Mouse (Mus musculus) CH12F3 (cell line): ENCODE data around the gene 3110009E18Rik.
"Not testable (repeated sequence)": the region's sequence is repeated elsewhere in the genome, so short reads cannot be mapped to it uniquely, and the experiment has no call there.

Experiments used
- in situ Hi-C: fragments of 300-500 bp; cut with MboI; formaldehyde crosslinking; loops from 2 replicates; pipeline ENCODE4 v1.14.3; 2020; ENCODE audit warnings: low sequenced_read_pairs

3110009E18Rik gene

GRCm38 (mm10) chr1:120120969-120121811, at the start of gene 3110009E18Rik, which contains the start of gene Dbi:
TSS of gene 3110009E18Rik (plus strand) at chr1:120121187.
TSS of gene Dbi (minus strand) at chr1:120121078.
- in situ Hi-C loops, result no loop called here

DNA sequence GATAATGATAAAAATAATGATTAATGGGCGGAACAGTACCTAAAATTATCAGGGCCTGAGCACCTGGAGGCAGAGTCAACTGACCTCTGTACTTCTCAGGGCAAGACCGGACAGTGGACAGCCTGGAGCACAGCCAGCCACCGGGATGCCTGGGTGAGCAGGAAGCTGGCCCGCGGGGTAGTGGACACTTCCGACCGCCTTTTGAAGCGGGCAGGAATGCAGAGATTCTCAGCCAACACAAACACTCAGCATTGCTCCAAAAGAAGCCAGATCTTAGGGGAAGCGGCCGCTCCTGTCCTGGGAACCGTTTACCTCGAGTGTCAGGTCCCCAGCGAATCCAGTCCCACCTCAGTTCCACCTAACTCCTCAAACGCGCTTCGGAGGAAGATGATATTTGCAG, 48.1 kb upstream of the 3110009E18Rik start:
- in situ Hi-C loops, result no loop called here

DNA sequence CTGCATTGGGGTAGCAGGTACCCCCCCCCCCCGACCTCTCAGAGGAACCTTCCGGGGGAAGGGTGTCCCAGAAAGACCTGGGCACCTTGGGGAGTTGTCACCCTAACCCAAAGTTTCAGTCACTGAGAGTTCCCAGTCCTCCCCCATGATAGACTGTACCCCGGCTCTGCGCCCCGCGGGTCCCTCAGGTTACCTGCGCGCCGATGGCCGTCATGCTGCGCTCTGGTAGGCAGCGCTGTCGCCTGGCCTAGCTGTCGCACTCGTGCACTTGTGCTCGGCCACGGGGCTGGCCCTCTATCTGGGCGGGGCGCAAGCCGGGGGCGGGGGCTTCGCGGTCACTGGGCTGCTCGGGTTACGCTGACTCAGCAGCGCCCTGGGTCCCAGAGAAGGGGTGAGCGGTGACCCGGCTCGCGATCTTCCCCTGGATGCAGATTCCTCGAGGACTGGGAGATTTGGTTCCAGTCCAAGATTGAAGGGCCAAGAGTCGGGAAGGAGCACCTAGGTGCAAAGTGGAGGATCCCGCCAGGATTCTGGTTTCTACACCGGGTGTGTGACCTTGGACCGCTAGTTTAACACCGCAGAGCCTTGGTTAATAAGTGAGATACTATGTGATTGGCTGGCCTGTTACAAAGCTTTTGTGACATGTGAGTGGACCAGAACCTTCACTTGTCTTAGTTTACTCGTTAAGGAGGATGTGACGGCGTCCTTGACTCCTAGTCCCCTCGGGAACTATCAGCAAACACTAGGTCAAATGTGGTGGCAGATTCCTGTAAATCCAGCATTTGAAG, 47.3 kb upstream of the 3110009E18Rik start, which contains the start of gene Tmem37:
TSS of gene Tmem37 (minus strand) at position 556 of the 788 bp plus-strand sequence.
- in situ Hi-C loops, result no loop called here

DNA sequence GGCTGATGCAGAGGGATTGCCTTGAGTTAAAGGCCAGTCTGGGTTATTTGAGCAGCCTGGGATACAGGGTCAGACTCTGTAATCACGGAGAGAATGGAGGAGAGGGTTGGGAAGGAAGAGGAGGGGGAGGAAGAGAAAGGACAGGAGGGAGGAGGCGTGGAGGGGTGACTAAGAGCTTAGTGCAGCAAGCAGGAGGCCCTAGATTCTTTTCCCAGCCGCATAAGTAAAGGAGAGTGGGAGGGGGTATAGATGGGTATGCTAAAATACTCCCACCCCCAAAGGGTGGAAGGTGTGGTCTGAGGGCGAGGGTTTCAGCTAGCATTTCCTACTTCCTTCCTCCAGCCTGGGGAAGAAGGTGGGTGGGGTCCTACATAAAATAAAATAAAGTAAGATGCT, 46.7 kb upstream of the 3110009E18Rik start:
- in situ Hi-C loops, result no loop called here

- in situ Hi-C loops, result no loop called here
Observed at GRCm38 (mm10) chr1:120074931-120075330, 46.1 kb upstream of the 3110009E18Rik start.

DNA sequence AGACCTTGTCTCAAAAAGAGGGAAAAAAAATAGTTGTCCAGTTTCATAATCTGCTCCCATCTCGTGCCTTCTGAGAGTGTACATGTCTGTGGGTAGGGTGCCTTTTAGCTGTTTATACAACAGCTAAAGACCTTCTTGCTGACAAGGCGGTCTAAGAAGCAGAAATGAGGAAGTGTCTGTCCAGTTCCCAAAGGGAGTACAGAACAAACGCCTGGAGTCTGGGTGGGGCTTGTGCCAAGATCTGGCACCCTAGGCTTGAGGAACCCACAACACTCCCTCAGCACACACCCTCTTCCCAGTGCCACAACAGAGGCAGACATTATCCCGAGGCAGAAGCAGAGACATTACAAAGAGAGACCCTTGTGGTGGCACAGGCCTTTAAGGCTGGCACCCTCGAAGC, 45.5 kb upstream of the 3110009E18Rik start:
- in situ Hi-C loops, result no loop called here

DNA sequence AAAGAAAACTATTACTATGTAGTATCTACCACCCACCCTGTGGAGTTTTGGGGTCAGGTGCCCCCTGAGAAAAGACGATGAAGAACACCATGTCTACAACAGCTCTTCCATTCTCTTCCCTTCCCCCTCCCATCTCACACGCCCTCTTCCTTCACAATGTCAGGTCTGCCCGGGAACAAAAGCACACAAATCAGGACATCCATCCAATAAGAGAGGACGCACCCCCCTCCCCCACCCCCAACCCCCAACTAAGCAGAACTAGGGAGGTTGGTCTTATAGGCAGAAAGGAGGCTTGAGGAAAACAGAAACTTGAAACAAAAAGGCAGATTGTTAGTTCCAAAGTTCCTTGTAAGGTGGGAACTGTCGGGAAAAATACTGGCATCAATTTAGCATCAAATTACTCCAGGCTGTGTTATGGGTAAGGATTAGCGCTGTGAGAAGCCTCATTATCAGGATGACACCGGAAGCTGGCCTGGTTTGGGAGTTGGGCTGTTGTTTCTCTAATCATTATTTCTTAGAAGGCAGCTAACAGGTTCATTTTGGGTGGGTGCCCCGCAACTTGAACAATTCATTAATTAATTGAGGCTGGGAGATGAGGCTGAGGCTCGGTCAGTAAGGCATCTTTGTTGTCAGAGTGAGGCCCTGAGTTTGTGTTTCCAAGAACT, 43.1 kb upstream of the 3110009E18Rik start:
- in situ Hi-C loops, result no loop called here

DNA sequence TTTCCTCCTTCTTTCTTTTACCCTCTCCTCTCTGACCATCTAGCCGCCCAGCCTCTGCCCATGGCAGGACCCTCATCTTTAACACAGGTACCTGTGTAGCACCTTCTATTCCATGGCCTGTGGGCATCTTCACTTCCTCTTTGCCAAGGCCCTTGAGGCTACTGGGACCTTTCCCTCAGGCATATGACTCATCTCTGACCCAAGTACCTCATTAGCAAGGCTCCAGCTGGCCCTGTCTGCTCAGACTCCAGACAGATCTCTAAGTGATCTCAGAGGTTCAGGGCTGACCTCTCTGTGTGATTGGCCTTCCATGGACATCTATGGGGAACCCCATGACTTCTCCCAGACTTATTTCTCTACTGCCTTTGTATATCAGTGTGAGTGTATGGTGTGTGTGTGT, 40.4 kb upstream of the 3110009E18Rik start:
- in situ Hi-C loops, result no loop called here

DNA sequence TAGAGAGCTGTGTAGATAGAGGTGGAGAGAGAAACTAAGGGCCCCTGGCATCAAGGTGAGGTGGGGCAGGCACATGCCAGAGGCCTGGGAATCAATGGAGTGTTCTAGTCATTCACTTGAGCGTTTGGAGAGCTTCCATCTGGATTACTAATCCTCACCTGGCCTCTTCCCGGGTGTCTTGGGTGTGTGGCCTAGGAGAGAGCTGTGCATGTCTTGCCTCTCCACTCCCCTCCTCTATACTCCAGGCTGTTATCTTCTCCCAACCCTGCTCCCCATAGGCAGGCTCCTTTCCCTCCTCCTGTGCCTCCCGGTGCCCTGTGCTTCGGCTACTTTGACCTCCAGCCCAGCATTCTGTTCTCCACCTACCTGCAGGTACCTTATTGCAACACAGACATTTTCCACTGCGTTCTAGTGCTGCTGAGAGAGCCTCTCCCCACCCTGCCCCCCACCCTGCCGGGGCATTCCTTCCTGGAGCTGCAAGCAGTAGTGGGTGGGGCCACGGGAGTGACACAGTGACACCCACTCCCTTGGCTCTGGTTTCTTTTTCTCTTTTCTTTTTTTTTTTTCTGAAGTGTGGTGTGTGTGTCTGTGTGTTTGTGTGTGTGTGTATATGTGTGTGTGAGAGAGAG, 37.9 kb upstream of the 3110009E18Rik start:
- in situ Hi-C loops, result no loop called here

- in situ Hi-C loops, result no loop called here
Observed at GRCm38 (mm10) chr1:120083921-120084517, 37.0 kb upstream of the 3110009E18Rik start.

DNA sequence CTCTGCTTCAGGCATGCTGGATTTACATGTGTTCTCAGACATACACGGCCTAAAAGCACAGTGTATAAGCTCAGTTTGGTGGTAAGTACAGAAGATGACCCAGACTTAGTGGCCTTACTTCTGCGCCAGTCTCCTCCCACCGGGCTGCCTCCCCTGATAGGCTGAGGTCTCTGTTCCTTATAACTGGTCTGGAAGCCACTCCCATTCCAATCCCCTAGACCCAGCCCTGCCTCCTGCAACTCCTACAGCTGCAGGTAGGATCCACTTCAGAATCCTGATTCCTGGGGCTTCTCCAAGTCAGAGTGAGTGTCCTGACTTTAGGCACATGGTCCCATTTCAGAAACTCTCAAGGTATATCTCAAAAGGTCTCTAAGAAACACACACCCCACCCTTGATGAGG, 35.3 kb upstream of the 3110009E18Rik start:
- in situ Hi-C loops, result no loop called here

DNA sequence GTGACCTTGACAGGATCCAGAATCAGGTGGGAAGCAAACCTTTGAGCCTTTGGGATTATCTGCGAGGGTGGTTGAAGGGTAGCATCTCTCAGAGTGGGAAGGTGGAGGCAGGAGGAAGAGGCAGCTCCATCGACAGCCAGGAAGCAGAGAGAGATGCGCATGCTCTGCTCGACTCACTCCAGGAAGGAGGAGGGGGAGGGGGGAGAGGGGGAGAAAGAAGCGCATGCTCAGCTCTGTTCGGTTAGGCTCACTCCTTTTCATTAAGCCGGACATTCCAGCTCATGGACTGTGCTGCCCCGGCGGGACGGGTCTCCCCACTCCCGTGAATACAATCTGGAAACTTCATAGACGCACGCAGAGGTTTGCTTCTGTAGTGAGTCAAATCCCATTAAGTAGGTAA, 34.3 kb upstream of the 3110009E18Rik start:
- in situ Hi-C loops, result no loop called here

- in situ Hi-C loops, result no loop called here
Observed at GRCm38 (mm10) chr1:120089180-120089579, 31.8 kb upstream of the 3110009E18Rik start.

DNA sequence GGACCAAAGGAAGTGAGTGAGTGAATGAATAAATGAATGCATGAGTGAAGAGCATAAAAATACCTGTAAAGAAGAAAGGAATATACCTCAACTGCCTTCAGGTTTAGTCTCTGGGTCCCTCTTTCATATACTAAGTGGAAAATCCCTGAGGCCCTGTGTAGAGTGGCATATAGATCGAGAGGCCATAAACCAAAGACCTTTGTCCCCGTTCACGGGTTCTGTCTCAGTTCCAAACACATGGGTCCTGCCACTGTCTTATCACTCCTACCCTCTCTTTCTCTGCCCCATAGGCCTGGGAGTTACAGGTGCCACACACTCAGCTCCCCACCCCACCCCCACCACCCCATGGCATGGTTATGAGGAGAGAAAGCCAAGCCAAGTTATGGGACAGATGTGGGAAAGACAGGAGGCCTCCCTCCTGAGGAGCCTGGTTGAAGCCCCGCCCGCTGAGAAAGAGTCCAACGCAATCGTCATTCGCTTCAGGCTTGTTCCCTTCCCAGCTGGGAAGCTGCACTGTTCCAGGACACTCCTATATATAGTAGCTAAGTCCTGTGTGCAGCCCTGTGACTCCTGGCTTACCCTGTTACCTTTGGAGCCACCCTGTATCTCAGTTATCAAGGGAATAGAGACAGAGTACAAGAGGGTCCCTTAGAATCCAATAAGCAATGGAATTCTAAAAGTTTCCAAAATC, 30.0 kb upstream of the 3110009E18Rik start:
- in situ Hi-C loops, result no loop called here

DNA sequence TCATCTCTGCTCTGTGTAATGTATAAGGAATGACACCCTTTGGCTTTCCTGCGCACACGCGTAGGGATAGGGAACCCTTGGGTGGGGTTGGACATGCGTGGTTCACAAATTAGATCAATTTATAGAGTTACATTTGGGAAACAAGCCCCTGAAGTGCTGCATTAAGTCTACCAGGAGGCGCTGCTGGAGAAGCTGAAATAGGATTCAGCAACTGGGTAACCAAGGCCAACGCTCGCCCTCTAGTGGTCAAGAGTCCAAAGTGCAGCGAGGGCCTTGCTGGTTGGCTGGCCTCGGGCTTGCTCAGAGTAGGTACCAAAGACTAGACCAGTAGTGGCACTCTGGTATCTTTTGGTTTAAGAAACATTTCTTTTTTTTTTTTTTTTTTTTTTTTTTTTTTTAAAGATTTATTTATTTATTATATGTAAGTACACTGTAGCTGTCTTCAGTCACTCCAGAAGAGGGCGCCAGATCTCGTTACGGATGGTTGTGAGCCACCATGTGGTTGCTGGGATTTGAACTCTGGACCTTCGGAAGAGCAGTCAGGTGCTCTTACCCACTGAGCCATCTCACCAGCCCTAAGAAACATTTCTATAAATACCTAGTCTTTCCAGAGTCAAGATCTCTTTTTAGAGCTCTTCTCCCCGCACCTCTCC, 27.4 kb upstream of the 3110009E18Rik start:
- in situ Hi-C loops, result not testable (repeated sequence)

GRCm38 (mm10) chr1:120094920-120095319, 26.1 kb upstream of the 3110009E18Rik start:
- in situ Hi-C loops, result no loop called here

DNA sequence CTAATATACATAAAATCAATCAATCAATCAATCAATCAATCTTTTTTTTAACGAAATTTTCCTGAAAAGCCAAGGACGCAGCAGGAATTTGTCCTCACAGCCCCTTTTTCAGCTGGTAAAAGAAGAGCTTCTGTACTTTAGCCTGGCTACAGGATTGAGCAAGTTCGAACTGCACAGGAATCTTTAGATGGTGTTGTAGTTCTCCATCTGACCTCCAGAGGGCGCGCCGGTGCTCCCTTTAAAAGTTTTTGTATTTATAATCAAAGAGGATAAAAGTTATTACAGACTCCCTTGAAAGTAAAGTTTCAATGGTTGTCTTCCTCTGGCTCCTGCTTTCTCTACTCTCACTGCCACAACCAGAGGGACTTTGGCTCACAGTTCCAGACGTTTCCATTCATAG, 22.7 kb upstream of the 3110009E18Rik start:
- in situ Hi-C loops, result no loop called here

- in situ Hi-C loops, result no loop called here
Observed at GRCm38 (mm10) chr1:120099483-120099882, 21.5 kb upstream of the 3110009E18Rik start.

- in situ Hi-C loops, result no loop called here
Observed at GRCm38 (mm10) chr1:120100456-120101226, 20.3 kb upstream of the 3110009E18Rik start.
